12 mouse cellular contexts compared by ENCODE assay signal in genomic region chr13:109211471-109211870, GRCm38 (mm10).
DNase-seq lines count a peak whose midpoint lies in the region; ATAC-seq and TF ChIP-seq lines count a peak whose summit lies in the region.
"Had no signal": no experiment of that assay in that cellular context is flagged by ENCODE, and none has a peak within 500 bp of the region (broad histone marks: within the 10 kb centered on the region; RNA-seq: fewer than 3 reads in every experiment).

No protein-coding gene starts in this region.

- no peak for TF ChIP-seq CTCF in intestine, postnatal 0 days (IDR thresholded peaks at IDR 0.05; ENCODE audit: low read depth)

- H3K4me3 ChIP-seq in embryonic facial prominence, embryonic 12.5 days: no peak overlapping the region
- H3K4me3 ChIP-seq in embryonic facial prominence, embryonic 10.5 days: no peak overlapping the region
- H3K4me3 ChIP-seq in kidney, embryonic 15.5 days (replicated peaks): no peak overlapping the region
- H3K4me3 ChIP-seq in intestine, postnatal 0 days (ENCODE audit: low read depth, low read length): peak overlapping the region; percentile 22; the same call in 1 of the 2 replicates
- H3K4me3 ChIP-seq in macrophage (ENCODE audit: inconsistent target): peak overlapping the region; percentile 24; the same call in 1 of the 2 replicates

- no peak for ATAC-seq in embryonic facial prominence, embryonic 12.5 days (ENCODE audit: insufficient number of reproducible peaks, insufficient read depth, low FRiP score, low TSS enrichment)
- ATAC-seq in kidney, embryonic 15.5 days (replicated peaks; ENCODE audit: low FRiP score): no peak
- ATAC-seq in intestine, postnatal 0 days: no peak
- ATAC-seq: Patski had no signal

- no peak overlapping the region for H3K27ac ChIP-seq in embryonic facial prominence, embryonic 12.5 days
- H3K27ac ChIP-seq in embryonic facial prominence, embryonic 10.5 days (replicated peaks): no peak overlapping the region
- H3K27ac ChIP-seq in kidney, embryonic 15.5 days: no peak overlapping the region
- no peak overlapping the region for H3K27ac ChIP-seq in intestine, postnatal 0 days (ENCODE audit: low read depth, low read length)
- no peak overlapping the region for H3K27ac ChIP-seq in macrophage

- peaks cover 10% of the 10 kb centered on the region; the same call in 1 of the 2 replicates for H3K27me3 ChIP-seq in embryonic facial prominence, embryonic 12.5 days
- peaks cover 13% of the 10 kb centered on the region; the same call in 1 of the 2 replicates for H3K27me3 ChIP-seq in embryonic facial prominence, embryonic 10.5 days (replicated peaks; ENCODE audit: low read depth, poor library complexity, severe bottlenecking)
- peaks cover 6% of the 10 kb centered on the region for H3K27me3 ChIP-seq in kidney, embryonic 15.5 days
- H3K27me3 ChIP-seq in intestine, postnatal 0 days (replicated peaks; ENCODE audit: control insufficient read depth, insufficient read depth, low read length): no peaks in the 10 kb centered on the region
- H3K27me3 ChIP-seq: Patski had no signal

- WGBS in embryonic facial prominence, embryonic 12.5 days: 70% methylated on average over 8 of the region's 8 CpGs
- 66% methylated on average over 8 of the region's 8 CpGs for WGBS in embryonic facial prominence, embryonic 10.5 days
- WGBS in kidney, embryonic 15.5 days: 58% methylated on average over 8 of the region's 8 CpGs
- WGBS in intestine, postnatal 0 days: 37% methylated on average over 8 of the region's 8 CpGs
- WGBS in macrophage (ENCODE audit: missing documents): 43% methylated on average over 8 of the region's 8 CpGs

- 0 out of 2 replicates have a peak overlapping the region, but pooled peaks have one; percentile 5 for H3K4me2 ChIP-seq in embryonic facial prominence, embryonic 12.5 days (replicated peaks)
- peak overlapping the region; percentile 40; the same call in 1 of the 2 replicates for H3K4me2 ChIP-seq in kidney, embryonic 15.5 days
- peak overlapping the region; percentile 58 for H3K4me2 ChIP-seq in intestine, postnatal 0 days (replicated peaks; ENCODE audit: low read depth)

- no peak for DNase-seq in embryonic facial prominence, embryonic 10.5 days (ENCODE audit: low spot score)
- no peak for DNase-seq in kidney, postnatal 25 days
- no peak for DNase-seq in left cerebral cortex, adult 9 months (ENCODE audit: low spot score in 2 of 2)
- no peak for DNase-seq in layer of hippocampus, postnatal 10 days (ENCODE audit: low spot score in 2 of 2)
- DNase-seq: adrenal gland, postnatal 36 days; gastrocnemius, postnatal 36 days; kidney, postnatal 14 days had no signal

- H3K4me1 ChIP-seq in embryonic facial prominence, embryonic 12.5 days: no peaks in the 10 kb centered on the region
- H3K4me1 ChIP-seq in embryonic facial prominence, embryonic 10.5 days: peaks cover 3% of the 10 kb centered on the region; the same call in 1 of the 2 replicates
- peaks cover 8% of the 10 kb centered on the region; the same call in 1 of the 2 replicates for H3K4me1 ChIP-seq in kidney, embryonic 15.5 days
- no peaks in the 10 kb centered on the region for H3K4me1 ChIP-seq in intestine, postnatal 0 days (replicated peaks; ENCODE audit: control insufficient read depth, insufficient read depth, low read length)

- H3K9ac ChIP-seq in embryonic facial prominence, embryonic 12.5 days: no peak overlapping the region
- no peak overlapping the region for H3K9ac ChIP-seq in kidney, embryonic 15.5 days
- no peak overlapping the region for H3K9ac ChIP-seq in intestine, postnatal 0 days (ENCODE audit: low read depth, low read length)

- no peaks in the 10 kb centered on the region for H3K36me3 ChIP-seq in embryonic facial prominence, embryonic 12.5 days
- H3K36me3 ChIP-seq in embryonic facial prominence, embryonic 10.5 days (replicated peaks): no peaks in the 10 kb centered on the region
- H3K36me3 ChIP-seq in kidney, embryonic 15.5 days: no peaks in the 10 kb centered on the region
- no peaks in the 10 kb centered on the region for H3K36me3 ChIP-seq in intestine, postnatal 0 days (ENCODE audit: control insufficient read depth, insufficient read depth)
- no peaks in the 10 kb centered on the region for H3K36me3 ChIP-seq in macrophage (ENCODE audit: inconsistent target)

- H3K9me3 ChIP-seq in embryonic facial prominence, embryonic 12.5 days: no peaks in the 10 kb centered on the region
- H3K9me3 ChIP-seq in embryonic facial prominence, embryonic 10.5 days: no peaks in the 10 kb centered on the region
- H3K9me3 ChIP-seq in kidney, embryonic 15.5 days (replicated peaks): no peaks in the 10 kb centered on the region
- no peaks in the 10 kb centered on the region for H3K9me3 ChIP-seq in intestine, postnatal 0 days (ENCODE audit: control insufficient read depth)

- H3K79me2 ChIP-seq in macrophage (ENCODE audit: inconsistent target): no peaks in the 10 kb centered on the region

Comparison
In these comparisons a context has a peak if more than half of its experiments do, and no peak if none do; other contexts are left out.
1. H3K4me2 ChIP-seq: peak in every context shown above with its lines; median percentile 58 in intestine, postnatal 0 days; 40 in kidney, embryonic 15.5 days; 5 in embryonic facial prominence, embryonic 12.5 days.
2. H3K4me3 ChIP-seq: peak in intestine, postnatal 0 days (single experiment) and macrophage (single experiment); none in embryonic facial prominence, embryonic 12.5 days (single experiment), embryonic facial prominence, embryonic 10.5 days (single experiment) and kidney, embryonic 15.5 days (single experiment).